Mouse (Mus musculus): ENCODE data around the gene Stpg4. TPM values are rescaled to one million over a fixed set of nuclear protein-coding genes. Genes with fewer than 3 reads are reported as not detected.

Gene Stpg4
- not detected in 2 replicates for polyA plus RNA-seq (2015; fragmentation: Nextera tagmentation; extraction: Ambion mirVana)

DNA sequence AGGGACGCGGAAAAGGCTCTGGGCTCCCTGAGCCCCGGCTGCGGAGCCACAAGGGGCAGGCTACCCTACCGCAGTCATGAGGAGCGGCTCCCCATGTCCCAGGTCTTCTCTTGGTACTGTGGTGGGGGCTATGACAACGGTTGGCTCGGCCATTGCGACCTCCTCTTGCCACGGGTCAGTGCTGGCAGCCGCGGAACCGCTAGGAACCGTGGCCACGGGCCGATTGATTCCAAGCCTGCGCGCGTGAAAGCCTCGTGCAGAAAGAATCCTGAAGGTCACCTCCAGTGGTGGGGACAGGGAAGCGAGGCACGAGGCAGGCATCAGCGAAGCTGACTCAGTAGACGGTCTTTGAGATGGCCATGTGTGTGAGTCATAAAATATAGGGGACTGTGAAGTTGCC, at the start of gene Stpg4:
TSS of gene Stpg4 (minus strand) at position 231 of the 400 bp plus-strand sequence.

DNA sequence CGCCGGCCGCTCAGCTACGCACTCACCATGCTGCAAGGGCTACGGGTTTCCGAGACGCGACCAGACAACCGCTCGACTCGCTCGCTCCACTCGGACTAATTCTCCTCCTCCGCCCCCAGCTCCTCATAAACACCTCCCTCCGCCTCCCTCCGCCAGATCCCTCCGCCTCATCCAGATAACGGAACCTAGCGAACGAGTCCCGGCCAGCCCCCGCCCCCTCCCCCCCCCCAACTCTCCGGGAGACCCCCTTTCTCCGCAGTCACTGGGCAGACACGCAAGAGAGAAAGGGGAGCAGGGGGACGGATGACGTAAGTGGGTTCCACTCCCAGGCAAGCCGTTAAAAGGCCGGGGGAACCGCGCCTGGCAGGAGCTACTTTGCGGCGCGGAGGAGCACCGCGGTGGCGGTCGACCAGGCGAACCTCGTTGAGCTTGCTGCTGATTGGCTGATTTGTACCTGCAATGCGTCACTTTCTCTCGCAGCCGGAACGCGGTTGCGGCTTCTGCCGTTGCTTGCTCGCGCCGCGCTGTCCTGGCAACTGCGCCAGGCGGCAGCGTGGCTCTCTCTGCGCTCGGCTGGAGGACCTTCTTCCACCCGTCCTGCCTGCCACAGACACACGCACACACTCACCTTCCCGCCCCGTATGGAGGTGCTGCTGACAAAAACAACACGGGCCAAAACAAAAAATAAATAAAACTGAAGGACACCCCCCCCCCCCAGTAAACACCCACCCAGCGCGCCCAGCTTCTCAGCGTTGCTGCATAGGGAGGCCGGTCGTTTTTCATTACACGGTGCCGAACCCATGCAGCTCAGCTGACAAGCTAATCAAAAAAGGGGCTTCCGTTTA, 19.4 kb upstream of the Stpg4 start, which contains the start of gene Calm2:
TSS of gene Calm2 (minus strand) at position 169 of the 845 bp plus-strand sequence.

Other genes starting within 250 kb of the Stpg4 start
- 48.8 and 58.1 TPM in 2 replicates for gene Mcfd2, start 161.8 kb downstream of the Stpg4 start, polyA plus RNA-seq (2015; fragmentation: Nextera tagmentation; extraction: Ambion mirVana)
- 8.2 and 8.9 TPM in 2 replicates for gene Ttc7, start 144.9 kb downstream of the Stpg4 start, polyA plus RNA-seq (2015; fragmentation: Nextera tagmentation; extraction: Ambion mirVana)
- gene Calm2, start 19.2 kb upstream of the Stpg4 start, polyA plus RNA-seq (2015; fragmentation: Nextera tagmentation; extraction: Ambion mirVana) = 522 and 599 TPM in 2 replicates
- 0.18 and 2.8 TPM in 2 replicates for gene Epcam, start 208.2 kb upstream of the Stpg4 start, polyA plus RNA-seq (2015; fragmentation: Nextera tagmentation; extraction: Ambion mirVana)
- gene Msh2, start 244.6 kb upstream of the Stpg4 start, polyA plus RNA-seq (2015; fragmentation: Nextera tagmentation; extraction: Ambion mirVana) = 14.1 and 14.9 TPM in 2 replicates

Data from skeletal muscle tissue, postnatal 0 days (tissue).